Mouse (Mus musculus): Measurements from ENCODE around the gene Oxtr. TPM values are rescaled to one million over a fixed set of nuclear protein-coding genes. Genes with fewer than 3 reads are reported as not detected.
A peak's percentile ranks its signal among the peaks of the same experiment; 100 is the strongest.

Gene Oxtr
- polyA plus RNA-seq (2021): 2.3 TPM

GRCm38 (mm10) chr6:112489910-112490559 lies at the start of gene Oxtr:
Gene Oxtr, minus strand, starts transcription at chr6:112489943.
- ChIA-PET CTCF (interaction anchor here (0.9 to 1.5 kb wide), 6 partner anchors 9 to 255 kb away, joined by 3 to 6 read pairs (median 3); no protein-coding TSS in a partner anchor), POLR2A (no interaction called here)
- in situ Hi-C loops (cut with MboI; ENCODE audit: low pct_unique_long_range_greater_than_20kb): loop anchor here (10.0 kb wide), 3 partner anchors 175 to 515 kb away; partner anchors contain the start of gene Rad18
- no peaks in the 10 kb centered on the region for H3K27me3 ChIP-seq
- ATAC-seq (no peak), DNase-seq (ENCODE audit: low read depth, low spot score) (no peak)
- TF ChIP-seq CTCF (IDR thresholded peaks at IDR 0.05): no peak

GRCm38 (mm10) chr6:112525434-112525833 lies 35.7 kb upstream of the Oxtr start:
- no peak for ATAC-seq

DNA sequence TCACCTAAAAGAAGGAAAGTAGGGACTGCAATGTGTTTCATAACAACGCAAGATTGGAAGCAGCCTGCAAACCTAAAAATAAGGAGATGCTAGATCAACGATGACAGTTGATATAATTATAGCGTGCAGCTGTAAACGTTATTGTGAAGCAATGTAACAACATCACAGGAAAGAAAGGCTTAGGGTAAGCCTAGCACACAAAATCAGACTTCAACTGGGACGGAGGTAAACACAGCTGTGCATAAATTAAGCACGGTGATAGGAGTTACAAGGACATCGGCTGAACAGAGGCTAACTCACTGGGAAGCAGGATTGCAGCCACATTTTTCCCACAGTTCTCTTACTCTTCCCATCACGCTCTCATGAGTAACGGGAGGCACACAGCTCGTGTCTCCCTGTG lies 34.7 kb upstream of the Oxtr start:
- CTCF ChIA-PET: no interaction called here
- TF ChIP-seq CTCF (IDR thresholded peaks at IDR 0.05): no peak
- no peak for DNase-seq (ENCODE audit: low read depth, low spot score)
- in situ Hi-C loops (cut with MboI; ENCODE audit: low pct_unique_long_range_greater_than_20kb): no loop called here
- POLR2A ChIA-PET: no interaction called here
- H3K27me3 ChIP-seq: no peaks in the 10 kb centered on the region
- ATAC-seq: no peak

More at GRCm38 (mm10) chr6:112525434-112525833, 35.7 kb upstream of the Oxtr start:
- ChIA-PET CTCF (interaction anchor here (1.2 kb wide), 1 partner anchor 11 kb away, joined by 3 read pairs; no protein-coding TSS in a partner anchor), POLR2A (no interaction called here)
- DNase-seq (ENCODE audit: low read depth, low spot score): no peak
- TF ChIP-seq CTCF (IDR thresholded peaks at IDR 0.05): no peak
- no peaks in the 10 kb centered on the region for H3K27me3 ChIP-seq
- in situ Hi-C loops (cut with MboI; ENCODE audit: low pct_unique_long_range_greater_than_20kb): no loop called here

DNA sequence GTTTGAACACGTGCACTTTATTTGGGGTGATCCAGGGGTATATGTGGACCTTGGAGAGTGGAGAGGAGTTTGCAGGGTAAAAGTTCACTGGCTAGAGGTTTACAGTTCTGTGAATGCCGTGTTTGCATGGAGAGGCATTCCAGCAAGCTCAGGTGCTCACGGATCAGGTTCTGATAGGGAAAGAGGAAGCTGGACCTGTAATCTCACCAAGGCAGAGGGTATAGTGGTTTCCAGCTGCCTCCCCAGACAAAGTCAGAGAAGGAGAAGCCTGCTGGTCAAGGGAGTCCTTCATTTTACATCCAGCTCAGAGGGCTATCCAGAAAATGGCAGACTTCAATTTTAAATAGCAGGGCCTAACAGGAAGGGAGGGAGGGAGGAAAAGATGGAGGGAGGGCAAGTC lies 28.2 kb upstream of the Oxtr start:
- no peaks in the 10 kb centered on the region for H3K27me3 ChIP-seq
- POLR2A ChIA-PET: no interaction called here
- TF ChIP-seq CTCF (IDR thresholded peaks at IDR 0.05): no peak
- CTCF ChIA-PET: interaction anchor here (0.7 kb wide), 1 partner anchor 9 kb away, joined by 3 read pairs; no protein-coding TSS in a partner anchor
- ATAC-seq (no peak), DNase-seq (ENCODE audit: low read depth, low spot score) (no peak)
- in situ Hi-C loops (cut with MboI; ENCODE audit: low pct_unique_long_range_greater_than_20kb): no loop called here

GRCm38 (mm10) chr6:112517572-112517971 lies 27.8 kb upstream of the Oxtr start:
- DNase-seq (ENCODE audit: low read depth, low spot score) (no peak), ATAC-seq (no peak)
- in situ Hi-C loops (cut with MboI; ENCODE audit: low pct_unique_long_range_greater_than_20kb): no loop called here
- no peak for TF ChIP-seq CTCF (IDR thresholded peaks at IDR 0.05)
- ChIA-PET POLR2A (interaction anchor here (0.6 kb wide), 1 partner anchor 10 kb away, joined by 6 read pairs; no protein-coding TSS in a partner anchor), CTCF (no interaction called here)
- H3K27me3 ChIP-seq: no peaks in the 10 kb centered on the region

DNA sequence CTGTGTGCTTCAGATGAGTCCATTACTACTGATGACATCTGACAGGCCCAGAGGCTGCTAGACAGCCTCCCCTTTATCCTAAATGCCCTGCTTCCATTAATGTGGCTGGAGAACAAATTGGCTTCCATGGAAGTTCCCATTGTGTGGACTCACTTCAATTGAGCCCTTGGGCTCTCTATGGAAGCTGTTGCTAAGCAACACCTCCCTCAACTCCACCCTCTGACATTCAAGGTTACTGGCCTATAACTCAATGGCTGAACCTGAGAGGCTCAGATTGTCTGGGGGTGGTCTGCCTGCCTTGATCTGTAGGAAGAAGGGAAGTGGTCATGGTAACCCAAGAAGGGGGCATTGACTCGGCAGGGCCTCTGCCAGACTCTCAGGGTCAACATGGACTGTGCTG lies 26.8 kb upstream of the Oxtr start:
- ChIA-PET POLR2A (no interaction called here), CTCF (no interaction called here)
- TF ChIP-seq CTCF (IDR thresholded peaks at IDR 0.05): no peak
- in situ Hi-C loops (cut with MboI; ENCODE audit: low pct_unique_long_range_greater_than_20kb): no loop called here
- ATAC-seq (no peak), DNase-seq (ENCODE audit: low read depth, low spot score) (no peak)
- no peaks in the 10 kb centered on the region for H3K27me3 ChIP-seq

DNA sequence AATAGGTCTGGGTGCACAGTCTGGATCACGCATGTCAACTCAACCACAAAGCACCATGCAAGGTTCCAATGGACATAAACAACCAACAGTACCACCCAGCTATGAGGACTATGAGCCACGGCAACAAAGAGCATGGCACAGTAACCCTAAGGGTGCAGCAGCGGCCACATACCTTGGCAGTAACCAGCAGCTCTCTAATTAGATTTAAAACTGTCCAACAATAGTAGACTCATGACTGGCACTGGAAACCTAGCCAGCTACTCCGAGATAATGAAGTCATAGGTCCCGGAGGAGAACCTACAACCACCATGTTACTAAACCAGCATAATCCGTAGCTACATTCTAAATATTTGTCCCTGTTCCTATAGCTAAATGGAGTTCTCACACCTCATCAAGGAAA lies 24.8 kb upstream of the Oxtr start:
- in situ Hi-C loops (cut with MboI; ENCODE audit: low pct_unique_long_range_greater_than_20kb): no loop called here
- ATAC-seq (no peak), DNase-seq (ENCODE audit: low read depth, low spot score) (no peak)
- ChIA-PET POLR2A (no interaction called here), CTCF (interaction anchor here (0.7 to 1.2 kb wide), 2 partner anchors 12 to 114 kb away, joined by 3 read pairs; no protein-coding TSS in a partner anchor)
- no peak for TF ChIP-seq CTCF (IDR thresholded peaks at IDR 0.05)
- H3K27me3 ChIP-seq: no peaks in the 10 kb centered on the region

GRCm38 (mm10) chr6:112510346-112510745 lies 20.6 kb upstream of the Oxtr start:
- in situ Hi-C loops (cut with MboI; ENCODE audit: low pct_unique_long_range_greater_than_20kb): no loop called here
- no peaks in the 10 kb centered on the region for H3K27me3 ChIP-seq
- peak; percentile 33 for DNase-seq (ENCODE audit: low read depth, low spot score)
- ATAC-seq: peak; percentile 79
- ChIA-PET POLR2A (interaction anchor here (0.8 kb wide), 1 partner anchor 10 kb away, joined by 3 read pairs; no protein-coding TSS in a partner anchor), CTCF (interaction anchor here (0.9 to 1.7 kb wide), 3 partner anchors 9 to 16 kb away, joined by 3 to 4 read pairs (median 3); no protein-coding TSS in a partner anchor)
- TF ChIP-seq CTCF (IDR thresholded peaks at IDR 0.05): no peak

GRCm38 (mm10) chr6:112509590-112510131 lies 19.9 kb upstream of the Oxtr start:
- ChIA-PET CTCF (interaction anchor here (0.9 to 1.7 kb wide), 4 partner anchors 8 to 17 kb away, joined by 3 to 4 read pairs (median 3); no protein-coding TSS in a partner anchor), POLR2A (interaction anchor here (0.5 to 1.2 kb wide), 3 partner anchors 11 to 130 kb away, joined by 3 to 4 read pairs (median 3); no protein-coding TSS in a partner anchor)
- DNase-seq (ENCODE audit: low read depth, low spot score): no peak
- H3K27me3 ChIP-seq: no peaks in the 10 kb centered on the region
- no peak for ATAC-seq
- TF ChIP-seq CTCF (IDR thresholded peaks at IDR 0.05): no peak
- in situ Hi-C loops (cut with MboI; ENCODE audit: low pct_unique_long_range_greater_than_20kb): no loop called here

GRCm38 (mm10) chr6:112507617-112508016 lies 17.9 kb upstream of the Oxtr start:
- ChIA-PET CTCF (interaction anchor here (1.3 kb wide), 1 partner anchor 12 kb away, joined by 3 read pairs; no protein-coding TSS in a partner anchor), POLR2A (no interaction called here)
- no peak for TF ChIP-seq CTCF (IDR thresholded peaks at IDR 0.05)
- H3K27me3 ChIP-seq: no peaks in the 10 kb centered on the region
- in situ Hi-C loops (cut with MboI; ENCODE audit: low pct_unique_long_range_greater_than_20kb): no loop called here
- DNase-seq (ENCODE audit: low read depth, low spot score): no peak
- no peak for ATAC-seq

DNA sequence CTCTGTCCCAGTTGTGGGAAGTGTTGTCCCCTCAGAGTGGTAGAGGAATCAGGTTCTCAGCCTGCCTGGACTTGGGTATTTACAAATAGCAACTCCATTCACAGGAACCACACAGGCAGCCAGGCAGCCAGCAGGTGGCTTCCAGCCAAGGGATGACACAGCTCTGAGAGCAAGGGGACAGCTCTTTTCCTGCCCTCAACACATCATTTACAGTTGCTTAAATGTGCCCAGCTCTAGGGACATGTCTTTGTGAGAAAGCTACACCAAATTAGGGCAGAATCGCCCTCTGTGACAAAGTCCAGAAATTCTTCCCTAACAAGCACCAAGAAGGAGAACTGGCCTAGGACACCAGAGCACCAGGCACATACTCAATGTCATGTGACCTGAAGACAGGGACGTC lies 11.4 kb upstream of the Oxtr start:
- ATAC-seq (no peak), DNase-seq (ENCODE audit: low read depth, low spot score) (no peak)
- CTCF ChIA-PET: interaction anchor here (1.1 to 1.7 kb wide), 2 partner anchors 9 to 10 kb away, joined by 3 read pairs; no protein-coding TSS in a partner anchor
- in situ Hi-C loops (cut with MboI; ENCODE audit: low pct_unique_long_range_greater_than_20kb): no loop called here
- POLR2A ChIA-PET: no interaction called here
- no peaks in the 10 kb centered on the region for H3K27me3 ChIP-seq
- peak; percentile 17 for TF ChIP-seq CTCF (IDR thresholded peaks at IDR 0.05)
